In genomic region chr15:63526820-63527219, GRCm38 (mm10) we compare ENCODE assay signal across 19 mouse cellular contexts.
DNase-seq lines count a peak whose midpoint lies in the region; ATAC-seq and TF ChIP-seq lines count a peak whose summit lies in the region.
"Had no signal": no experiment of that assay in that cellular context is flagged by ENCODE, and none has a peak within 500 bp of the region (broad histone marks: within the 10 kb centered on the region; RNA-seq: fewer than 3 reads in every experiment).

No protein-coding gene starts in this region.

- no peak overlapping the region for H3K9ac ChIP-seq in heart, embryonic 15.5 days
- no peak overlapping the region for H3K9ac ChIP-seq in lung, embryonic 14.5 days
- no peak overlapping the region for H3K9ac ChIP-seq in lung, postnatal 0 days (replicated peaks; ENCODE audit: low read depth)
- H3K9ac ChIP-seq in forebrain, postnatal 0 days: no peak overlapping the region
- H3K9ac ChIP-seq: neural tube, embryonic 12.5 days had no signal

- no peak for DNase-seq in heart, adult 11 months
- peak; percentile 81 for DNase-seq in lung, embryonic 14.5 days
- no peak for DNase-seq in lung, postnatal 0 days (ENCODE audit: low spot score)
- DNase-seq in NIH3T3 (ENCODE audit: low read depth): peak; percentile 43
- peak; percentile 69 for DNase-seq in forebrain, postnatal 0 days
- no peak for DNase-seq in right cerebral cortex, postnatal 25 days
- DNase-seq: cerebellum, adult 9-11 months; kidney, adult 18-20 months; layer of hippocampus, postnatal 36 days; lung, adult 18-20 months; lung, postnatal 36 days; thymus, postnatal 25 days had no signal

- no peak for TF ChIP-seq CTCF in lung, embryonic 14.5 days (IDR thresholded peaks at IDR 0.05; ENCODE audit: low read depth)
- TF ChIP-seq CTCF in lung, postnatal 0 days (IDR thresholded peaks at IDR 0.05): no peak
- no peak for TF ChIP-seq CTCF in forebrain, postnatal 0 days (IDR thresholded peaks at IDR 0.05; ENCODE audit: low read depth)

- H3K4me1 ChIP-seq in heart, embryonic 15.5 days (replicated peaks): peaks cover 11% of the 10 kb centered on the region
- H3K4me1 ChIP-seq in lung, embryonic 14.5 days (ENCODE audit: insufficient read depth): no peaks in the 10 kb centered on the region
- H3K4me1 ChIP-seq in lung, postnatal 0 days (ENCODE audit: insufficient read depth, low read depth, low read length): no peaks in the 10 kb centered on the region
- peaks cover 3% of the 10 kb centered on the region; the same call in 1 of the 2 replicates for H3K4me1 ChIP-seq in forebrain, postnatal 0 days (ENCODE audit: insufficient read depth)
- H3K4me1 ChIP-seq: hindbrain, embryonic 10.5 days; neural tube, embryonic 12.5 days had no signal

- no peak overlapping the region for H3K4me2 ChIP-seq in heart, embryonic 15.5 days
- H3K4me2 ChIP-seq in lung, embryonic 14.5 days: no peak overlapping the region
- H3K4me2 ChIP-seq in lung, postnatal 0 days (replicated peaks; ENCODE audit: low read depth, low read length): no peak overlapping the region
- no peak overlapping the region for H3K4me2 ChIP-seq in forebrain, postnatal 0 days (ENCODE audit: low read depth)
- H3K4me2 ChIP-seq: liver, embryonic 11.5 days; neural tube, embryonic 12.5 days had no signal

- no peaks in the 10 kb centered on the region for H3K9me3 ChIP-seq in heart, embryonic 15.5 days (replicated peaks)
- no peaks in the 10 kb centered on the region for H3K9me3 ChIP-seq in lung, embryonic 14.5 days (ENCODE audit: low read depth, low read length)
- H3K9me3 ChIP-seq in lung, postnatal 0 days (ENCODE audit: low read length): no peaks in the 10 kb centered on the region
- no peaks in the 10 kb centered on the region for H3K9me3 ChIP-seq in forebrain, postnatal 0 days (ENCODE audit: low read length)
- H3K9me3 ChIP-seq: G1E; hindbrain, embryonic 10.5 days; neural tube, embryonic 12.5 days had no signal

- H3K4me3 ChIP-seq in heart, embryonic 15.5 days: no peak overlapping the region
- H3K4me3 ChIP-seq in lung, embryonic 14.5 days (ENCODE audit: low read depth, low read length): no peak overlapping the region
- H3K4me3 ChIP-seq in lung, postnatal 0 days (ENCODE audit: low read depth, low read length): no peak overlapping the region
- no peak overlapping the region for H3K4me3 ChIP-seq in forebrain, postnatal 0 days (ENCODE audit: low read depth, low read length)
- H3K4me3 ChIP-seq: hindbrain, embryonic 10.5 days; neural tube, embryonic 12.5 days had no signal

- no peaks in the 10 kb centered on the region for H3K36me3 ChIP-seq in heart, embryonic 15.5 days
- H3K36me3 ChIP-seq in lung, embryonic 14.5 days (ENCODE audit: insufficient read depth): no peaks in the 10 kb centered on the region
- no peaks in the 10 kb centered on the region for H3K36me3 ChIP-seq in lung, postnatal 0 days (ENCODE audit: insufficient read depth, low read length)
- H3K36me3 ChIP-seq in forebrain, postnatal 0 days (ENCODE audit: insufficient read depth): no peaks in the 10 kb centered on the region
- H3K36me3 ChIP-seq: G1E; hindbrain, embryonic 10.5 days; neural tube, embryonic 12.5 days had no signal

- 36% methylated on average over 2 of the region's 2 CpGs for WGBS in heart, embryonic 15.5 days
- WGBS in lung, embryonic 14.5 days: 50% methylated on average over 2 of the region's 2 CpGs
- WGBS in lung, postnatal 0 days: 45% methylated on average over 2 of the region's 2 CpGs
- 50% methylated on average over 2 of the region's 2 CpGs for WGBS in forebrain, postnatal 0 days

- ATAC-seq in heart, embryonic 15.5 days (replicated peaks; ENCODE audit: insufficient number of reproducible peaks, insufficient read depth, low FRiP score, low read depth): 0 out of 2 replicates have a peak, but pooled peaks have one; percentile 22
- ATAC-seq in lung, embryonic 14.5 days (ENCODE audit: insufficient read depth): peak; percentile 63; the same call in 1 of the 2 replicates
- no peak for ATAC-seq in lung, postnatal 0 days
- ATAC-seq in forebrain, postnatal 0 days: peak; percentile 81

- no peak for TF ChIP-seq EP300 in lung, postnatal 0 days (IDR thresholded peaks at IDR 0.05)

- no peak overlapping the region for H3K27ac ChIP-seq in heart, embryonic 15.5 days
- H3K27ac ChIP-seq in lung, embryonic 14.5 days (ENCODE audit: low read depth): no peak overlapping the region
- no peak overlapping the region for H3K27ac ChIP-seq in lung, postnatal 0 days (ENCODE audit: low read length)
- no peak overlapping the region for H3K27ac ChIP-seq in forebrain, postnatal 0 days (ENCODE audit: low read depth, low read length)
- H3K27ac ChIP-seq: hindbrain, embryonic 10.5 days; kidney, postnatal 0 days; neural tube, embryonic 12.5 days; stomach, postnatal 0 days had no signal

- H3K27me3 ChIP-seq in heart, embryonic 15.5 days: no peaks in the 10 kb centered on the region
- H3K27me3 ChIP-seq in lung, embryonic 14.5 days (ENCODE audit: insufficient read depth, low read length): no peaks in the 10 kb centered on the region
- no peaks in the 10 kb centered on the region for H3K27me3 ChIP-seq in lung, postnatal 0 days (replicated peaks; ENCODE audit: insufficient read depth, low read length)
- no peaks in the 10 kb centered on the region for H3K27me3 ChIP-seq in forebrain, postnatal 0 days (ENCODE audit: insufficient read depth, low read length)

Comparison
In these comparisons a context has a peak if more than half of its experiments do, and no peak if none do; other contexts are left out.
1. DNase-seq: peak in lung, embryonic 14.5 days (single experiment), NIH3T3 (single experiment) and forebrain, postnatal 0 days (single experiment); none in heart, adult 11 months (single experiment), lung, postnatal 0 days (single experiment) and right cerebral cortex, postnatal 25 days (single experiment).